Mouse (Mus musculus) embryonic facial prominence, embryonic 15.5 days (tissue): ENCODE data around the gene Gm10974. TPM values are rescaled to one million over a fixed set of nuclear protein-coding genes. Genes with fewer than 3 reads are reported as not detected.

ENCODE experiments used
- ATAC-seq: fragments of 200-750 bp; cut with Nextera tagmentation; 2 replicates; pipeline ENCODE4 v1.8.0; 2017; ENCODE audit warnings: low read depth, moderate TSS enrichment; ENCODE audit not compliant: insufficient number of reproducible peaks, low FRiP score, low TSS enrichment
- H3K27ac ChIP-seq: fragments of 300-500 bp; sonication (generic); replicated peaks from 2 replicates; pipeline ENCODE4 v1.5.1; 2015; ENCODE audit warnings: mild to moderate bottlenecking, inconsistent platforms
- H3K27me3 ChIP-seq: fragments of 300-500 bp; sonication (generic); 2 replicates; pipeline ENCODE4 v1.6.1; 2015; ENCODE audit warnings: inconsistent platforms
- H3K36me3 ChIP-seq: fragments of 300-500 bp; sonication (generic); 2 replicates; pipeline ENCODE4 v1.6.1; 2015; ENCODE audit warnings: mild to moderate bottlenecking, inconsistent platforms
- H3K4me1 ChIP-seq: fragments of 300-500 bp; sonication (generic); 2 replicates; pipeline ENCODE4 v1.6.1; 2015; ENCODE audit warnings: inconsistent platforms
- H3K4me2 ChIP-seq: fragments of 300-500 bp; sonication (generic); replicated peaks from 2 replicates; pipeline ENCODE4 v1.6.1; 2015; ENCODE audit warnings: mild to moderate bottlenecking, inconsistent platforms
- H3K4me3 ChIP-seq: fragments of 300-500 bp; sonication (generic); replicated peaks from 2 replicates; pipeline ENCODE4 v1.5.1; 2015; ENCODE audit warnings: mild to moderate bottlenecking, inconsistent platforms
- H3K9ac ChIP-seq: fragments of 300-500 bp; sonication (generic); 2 replicates; pipeline ENCODE4 v1.6.1; 2015; ENCODE audit warnings: inconsistent platforms
- H3K9me3 ChIP-seq: fragments of 300-500 bp; sonication (generic); replicated peaks from 2 replicates; pipeline ENCODE4 v1.6.1; 2016; ENCODE audit warnings: inconsistent platforms
- WGBS: fragments of 180-500 bp; shearing (Covaris S2); methylation state at CpG from one replicate; pipeline ENCODE4 v1.1.7; 2015; 5-methylcytosine and 5-hydroxymethylcytosine counted together
- polyA plus RNA-seq: library from polyadenylated mRNA; unstranded; fragments of >200 nt; fragmentation: Nextera tagmentation; extraction: Ambion mirVana; gene quantifications from 2 replicates; pipeline ENCODE4 v1.2.1, GENCODE M21; 2015

Gene Gm10974
- polyA plus RNA-seq, 1 experiment from 2014 or later, result not detected

GRCm38 (mm10) chr7:66340044-66340443, 25.7 kb upstream of the Gm10974 start:
- H3K27me3 ChIP-seq, result no peaks in the 10 kb centered on the region
- H3K27ac ChIP-seq, result no peak overlapping the region; the same call in 1 of the 2 replicates
- no peak for ATAC-seq

GRCm38 (mm10) chr7:66342323-66342722, 23.4 kb upstream of the Gm10974 start:
- Histone ChIP-seq H3K27me3 (no peaks in the 10 kb centered on the region), H3K9me3 (no peaks in the 10 kb centered on the region), H3K4me3 (no peak overlapping the region), H3K4me2 (no peak overlapping the region), H3K9ac (no peak overlapping the region), H3K36me3 (no peaks in the 10 kb centered on the region), H3K4me1 (0 out of 2 replicates have a peak, but pooled peaks cover 8% of the 10 kb centered on the region), H3K27ac (no peak overlapping the region)
- 42% methylated on average over 4 of the region's 4 CpGs for whole genome bisulfite sequencing
- no peak for ATAC-seq

More at GRCm38 (mm10) chr7:66340044-66340443, 25.7 kb upstream of the Gm10974 start:
- Histone ChIP-seq H3K4me3 (no peak overlapping the region), H3K9me3 (no peaks in the 10 kb centered on the region), H3K36me3 (no peaks in the 10 kb centered on the region), H3K4me1 (0 out of 2 replicates have a peak, but pooled peaks cover 7% of the 10 kb centered on the region), H3K4me2 (no peak overlapping the region), H3K9ac (no peak overlapping the region)
- WGBS, result 61% methylated on average over 3 of the region's 3 CpGs

GRCm38 (mm10) chr7:66342831-66343230, 22.9 kb upstream of the Gm10974 start:
- Histone ChIP-seq H3K4me3 (no peak overlapping the region), H3K36me3 (no peaks in the 10 kb centered on the region), H3K9me3 (no peaks in the 10 kb centered on the region), H3K27ac (no peak overlapping the region), H3K4me1 (0 out of 2 replicates have a peak, but pooled peaks cover 9% of the 10 kb centered on the region), H3K27me3 (no peaks in the 10 kb centered on the region), H3K9ac (no peak overlapping the region), H3K4me2 (no peak overlapping the region)
- WGBS, result 77% methylated on average over 6 of the region's 6 CpGs
- ATAC-seq, result no peak

GRCm38 (mm10) chr7:66343307-66343706, 22.4 kb upstream of the Gm10974 start:
- Histone ChIP-seq H3K9ac (no peak overlapping the region), H3K4me3 (no peak overlapping the region), H3K9me3 (no peaks in the 10 kb centered on the region), H3K27ac (no peak overlapping the region), H3K36me3 (no peaks in the 10 kb centered on the region), H3K4me1 (0 out of 2 replicates have a peak, but pooled peaks cover 9% of the 10 kb centered on the region), H3K27me3 (no peaks in the 10 kb centered on the region), H3K4me2 (no peak overlapping the region)
- no peak for ATAC-seq
- WGBS, result 79% methylated on average over 5 of the region's 5 CpGs

- Histone ChIP-seq H3K36me3 (no peaks in the 10 kb centered on the region), H3K4me3 (no peak overlapping the region), H3K4me1 (0 out of 2 replicates have a peak, but pooled peaks cover 2% of the 10 kb centered on the region), H3K27ac (no peak overlapping the region), H3K27me3 (no peaks in the 10 kb centered on the region), H3K4me2 (no peak overlapping the region), H3K9me3 (no peaks in the 10 kb centered on the region), H3K9ac (no peak overlapping the region)
- WGBS, result 57% methylated on average over 9 of the region's 9 CpGs
- no peak for ATAC-seq
Measured at GRCm38 (mm10) chr7:66346959-66347663, 18.6 kb upstream of the Gm10974 start.

- Histone ChIP-seq H3K4me1 (0 out of 2 replicates have a peak, but pooled peaks cover 2% of the 10 kb centered on the region), H3K27ac (no peak overlapping the region), H3K4me3 (no peak overlapping the region), H3K36me3 (no peaks in the 10 kb centered on the region), H3K4me2 (no peak overlapping the region), H3K27me3 (no peaks in the 10 kb centered on the region), H3K9me3 (no peaks in the 10 kb centered on the region), H3K9ac (no peak overlapping the region)
- ATAC-seq, result no peak
- 81% methylated on average over 10 of the region's 10 CpGs for WGBS
Measured at GRCm38 (mm10) chr7:66348588-66348987, 17.1 kb upstream of the Gm10974 start.

- Histone ChIP-seq H3K4me2 (no peak overlapping the region), H3K27me3 (no peaks in the 10 kb centered on the region), H3K27ac (no peak overlapping the region), H3K9me3 (no peaks in the 10 kb centered on the region), H3K4me3 (no peak overlapping the region), H3K9ac (no peak overlapping the region), H3K36me3 (no peaks in the 10 kb centered on the region), H3K4me1 (0 out of 2 replicates have a peak, but pooled peaks cover 2% of the 10 kb centered on the region)
- WGBS, result 62% methylated on average over 11 of the region's 11 CpGs
- no peak for ATAC-seq
Measured at GRCm38 (mm10) chr7:66349670-66350069, 16.0 kb upstream of the Gm10974 start.

- Histone ChIP-seq H3K27me3 (no peaks in the 10 kb centered on the region), H3K4me1 (0 out of 2 replicates have a peak, but pooled peaks cover 2% of the 10 kb centered on the region), H3K4me2 (no peak overlapping the region), H3K27ac (no peak overlapping the region), H3K4me3 (no peak overlapping the region), H3K9ac (no peak overlapping the region), H3K36me3 (no peaks in the 10 kb centered on the region), H3K9me3 (no peaks in the 10 kb centered on the region)
- ATAC-seq, result no peak
- WGBS, result 77% methylated on average over 4 of the region's 4 CpGs
Measured at GRCm38 (mm10) chr7:66351074-66351473, 14.6 kb upstream of the Gm10974 start.

GRCm38 (mm10) chr7:66354911-66355310, 10.8 kb upstream of the Gm10974 start:
- Histone ChIP-seq H3K9me3 (no peaks in the 10 kb centered on the region), H3K27ac (no peak overlapping the region), H3K4me1 (no peaks in the 10 kb centered on the region), H3K4me3 (no peak overlapping the region), H3K27me3 (no peaks in the 10 kb centered on the region), H3K9ac (no peak overlapping the region), H3K36me3 (no peaks in the 10 kb centered on the region), H3K4me2 (no peak overlapping the region)
- WGBS, result 52% methylated on average over 3 of the region's 3 CpGs
- no peak for ATAC-seq

GRCm38 (mm10) chr7:66355791-66356522, 9.7 kb upstream of the Gm10974 start:
- H3K4me2 ChIP-seq, result no peak overlapping the region
- H3K9me3 ChIP-seq, result 0 out of 2 replicates have a peak, but pooled peaks cover 6% of the 10 kb centered on the region
- no peak overlapping the region for H3K27ac ChIP-seq
- no peak for ATAC-seq
- H3K4me3 ChIP-seq, result no peak overlapping the region
- no peak overlapping the region for H3K9ac ChIP-seq
- WGBS, result 77% methylated on average over 8 of the region's 8 CpGs
- H3K4me1 ChIP-seq, result no peaks in the 10 kb centered on the region
- H3K36me3 ChIP-seq, result peaks cover 7% of the 10 kb centered on the region; the same call in 1 of the 2 replicates
- H3K27me3 ChIP-seq, result no peaks in the 10 kb centered on the region

- Histone ChIP-seq H3K4me1 (no peaks in the 10 kb centered on the region), H3K27me3 (no peaks in the 10 kb centered on the region), H3K36me3 (peaks cover 7% of the 10 kb centered on the region; the same call in 1 of the 2 replicates), H3K4me3 (no peak overlapping the region), H3K27ac (no peak overlapping the region), H3K9me3 (0 out of 2 replicates have a peak, but pooled peaks cover 8% of the 10 kb centered on the region), H3K4me2 (no peak overlapping the region), H3K9ac (no peak overlapping the region)
- WGBS, result 81% methylated on average over 3 of the region's 3 CpGs
- ATAC-seq, result no peak
Measured at GRCm38 (mm10) chr7:66358461-66358860, 7.2 kb upstream of the Gm10974 start.
